Mouse (Mus musculus) E14TG2a.4 (cell line): ENCODE results near the gene Rrp12.

Experiments used
- CTCF ChIP-seq: conservative IDR thresholded peaks from 2 replicates; pipeline ENCODE4 v1.5.1; 2014; ENCODE audit warnings: low read length
- POU5F1 ChIP-seq: IDR thresholded peaks from 2 replicates; pipeline ENCODE4 v1.6.1; 2014; ENCODE audit warnings: low read length, borderline replicate concordance

GRCm38 (mm10) chr19:41830106-41831031 lies 65.6 kb downstream of the Rrp12 start:
- TF ChIP-seq CTCF (no peak), POU5F1 (no peak)
